Mouse (Mus musculus) lung, postnatal 0 days (tissue): ENCODE measurements around the gene Cpm. TPM values are rescaled to one million over a fixed set of nuclear protein-coding genes. Genes with fewer than 3 reads are reported as not detected.

Experiments used
- ATAC-seq: fragments of 200-750 bp; cut with Nextera tagmentation; 2 replicates; pipeline ENCODE4 v1.8.0; 2017; ENCODE audit warnings: moderate library complexity
- DNase-seq: peaks from one replicate; pipeline ENCODE4 v3.0.0-alpha.2; 2016; ENCODE audit warnings: low spot score
- H3K27ac ChIP-seq: fragments of 300-500 bp; sonication (generic); 2 replicates; pipeline ENCODE4 v1.5.1; 2014; ENCODE audit warnings: antibody characterized with exemption, mild to moderate bottlenecking, low read length, mixed read lengths
- H3K27me3 ChIP-seq: fragments of 300-500 bp; sonication (generic); replicated peaks from 2 replicates; pipeline ENCODE4 v1.6.1; 2014; ENCODE audit warnings: low read length, mixed read lengths; ENCODE audit not compliant: insufficient read depth
- H3K36me3 ChIP-seq: fragments of 300-500 bp; sonication (generic); 2 replicates; pipeline ENCODE4 v1.6.1; 2014; ENCODE audit warnings: low read length, mixed read lengths; ENCODE audit not compliant: insufficient read depth
- H3K4me1 ChIP-seq: fragments of 300-500 bp; sonication (generic); 2 replicates; pipeline ENCODE4 v1.6.1; 2014; ENCODE audit warnings: antibody characterized with exemption, low read depth, low read length, mixed read lengths; ENCODE audit not compliant: insufficient read depth
- H3K4me2 ChIP-seq: fragments of 300-500 bp; sonication (generic); replicated peaks from 2 replicates; pipeline ENCODE4 v1.6.1; 2014; ENCODE audit warnings: low read depth, mild to moderate bottlenecking, low read length, moderate library complexity, mixed read lengths
- H3K4me3 ChIP-seq: fragments of 300-500 bp; sonication (generic); 2 replicates; pipeline ENCODE4 v1.5.1; 2014; ENCODE audit warnings: low read depth, low read length
- H3K9ac ChIP-seq: fragments of 300-500 bp; sonication (generic); replicated peaks from 2 replicates; pipeline ENCODE4 v1.6.1; 2014; ENCODE audit warnings: low read depth, mild to moderate bottlenecking
- H3K9me3 ChIP-seq: fragments of 300-500 bp; sonication (generic); 2 replicates; pipeline ENCODE4 v1.6.1; 2016; ENCODE audit warnings: low read length, mixed read lengths
- CTCF ChIP-seq: IDR thresholded peaks from 2 replicates; pipeline ENCODE4 v1.5.1; 2016; ENCODE audit warnings: antibody characterized with exemption, mild to moderate bottlenecking
- EP300 ChIP-seq: IDR thresholded peaks from 2 replicates; pipeline ENCODE4 v1.6.1; 2016; ENCODE audit warnings: antibody characterized with exemption, mild to moderate bottlenecking, control low read depth
- WGBS: fragments of 180-500 bp; shearing (Covaris S2); extraction: QIAGEN DNeasy Blood & Tissue Kit; methylation state at CpG from one replicate; pipeline ENCODE4 v1.1.7; 2014; 5-methylcytosine and 5-hydroxymethylcytosine counted together
- polyA plus RNA-seq: library from polyadenylated mRNA; unstranded; fragments of >200 nt; fragmentation: Nextera tagmentation; extraction: Ambion mirVana; gene quantifications from 2 replicates; pipeline ENCODE4 v1.2.1, GENCODE M21; 2015

The Cpm gene
- polyA plus RNA-seq, 1 experiment from 2014 or later, result 250 TPM

GRCm38 (mm10) chr10:117673913-117674312 lies 44.6 kb downstream of the Cpm start:
- H3K9me3 ChIP-seq, result no peaks in the 10 kb centered on the region
- no peaks in the 10 kb centered on the region for H3K27me3 ChIP-seq
- H3K36me3 ChIP-seq, result no peaks in the 10 kb centered on the region
- ATAC-seq, result no peak
- peaks cover 5% of the 10 kb centered on the region; the same call in 1 of the 2 replicates for H3K4me1 ChIP-seq
- TF ChIP-seq CTCF (no peak), EP300 (no peak)
- H3K4me3 ChIP-seq, result no peak overlapping the region
- 100% methylated on average over 1 of the region's 1 CpGs for WGBS
- H3K9ac ChIP-seq, result no peak overlapping the region
- H3K4me2 ChIP-seq, result no peak overlapping the region
- no peak for DNase-seq
- H3K27ac ChIP-seq, result no peak overlapping the region

GRCm38 (mm10) chr10:117674359-117675019 lies 45.2 kb downstream of the Cpm start:
- H3K9ac ChIP-seq, result no peak overlapping the region
- no peak overlapping the region for H3K27ac ChIP-seq
- H3K9me3 ChIP-seq, result no peaks in the 10 kb centered on the region
- WGBS, result 83% methylated on average over 3 of the region's 3 CpGs
- no peak overlapping the region for H3K4me3 ChIP-seq
- ATAC-seq (no peak), DNase-seq (no peak)
- no peak overlapping the region for H3K4me2 ChIP-seq
- no peaks in the 10 kb centered on the region for H3K27me3 ChIP-seq
- no peak for TF ChIP-seq EP300
- no peak for TF ChIP-seq CTCF
- H3K4me1 ChIP-seq, result peaks cover 5% of the 10 kb centered on the region; the same call in 1 of the 2 replicates
- H3K36me3 ChIP-seq, result no peaks in the 10 kb centered on the region

- peaks cover 5% of the 10 kb centered on the region; the same call in 1 of the 2 replicates for H3K4me1 ChIP-seq
- H3K4me3 ChIP-seq, result no peak overlapping the region; the same call in 1 of the 2 replicates
- no peak overlapping the region for H3K27ac ChIP-seq
- TF ChIP-seq CTCF, result no peak
- no peak for TF ChIP-seq EP300
- no peaks in the 10 kb centered on the region for H3K9me3 ChIP-seq
- H3K4me2 ChIP-seq, result peak overlapping the region; percentile 30; the same call in 1 of the 2 replicates
- 34% methylated on average over 20 of the region's 20 CpGs for WGBS
- H3K27me3 ChIP-seq, result no peaks in the 10 kb centered on the region
- H3K36me3 ChIP-seq, result 0 out of 2 replicates have a peak, but pooled peaks cover 4% of the 10 kb centered on the region
- no peak overlapping the region for H3K9ac ChIP-seq
- ATAC-seq (peak; percentile 23; the same call in 1 of the 2 replicates), DNase-seq (peak; percentile 58)
Observed at GRCm38 (mm10) chr10:117675096-117676035, 46.1 kb downstream of the Cpm start.

- H3K4me3 ChIP-seq, result no peak overlapping the region; the same call in 1 of the 2 replicates
Observed at GRCm38 (mm10) chr10:117676036-117676643, 46.8 kb downstream of the Cpm start.

GRCm38 (mm10) chr10:117676644-117677313 lies 47.5 kb downstream of the Cpm start:
- ATAC-seq (peak; percentile 27; the same call in 1 of the 2 replicates), DNase-seq (peak; percentile 88)
- H3K9me3 ChIP-seq, result no peaks in the 10 kb centered on the region
- TF ChIP-seq CTCF (peak; percentile 68), EP300 (peak; percentile 38; the same call in 1 of the 2 replicates)
- 0 out of 2 replicates have a peak, but pooled peaks cover 4% of the 10 kb centered on the region for H3K36me3 ChIP-seq
- no peaks in the 10 kb centered on the region for H3K27me3 ChIP-seq
- H3K9ac ChIP-seq, result no peak overlapping the region
- H3K4me3 ChIP-seq, result no peak overlapping the region
- H3K27ac ChIP-seq, result no peak overlapping the region
- peak overlapping the region; percentile 39 for H3K4me2 ChIP-seq
- WGBS, result 37% methylated on average over 17 of the region's 17 CpGs
- H3K4me1 ChIP-seq, result peaks cover 5% of the 10 kb centered on the region; the same call in 1 of the 2 replicates

More at GRCm38 (mm10) chr10:117676036-117676643, 46.8 kb downstream of the Cpm start:
- Histone ChIP-seq H3K9ac (no peak overlapping the region), H3K27me3 (no peaks in the 10 kb centered on the region), H3K4me1 (peaks cover 5% of the 10 kb centered on the region; the same call in 1 of the 2 replicates), H3K27ac (no peak overlapping the region), H3K4me2 (peak overlapping the region; percentile 39), H3K36me3 (0 out of 2 replicates have a peak, but pooled peaks cover 4% of the 10 kb centered on the region), H3K9me3 (no peaks in the 10 kb centered on the region)
- 42% methylated on average over 19 of the region's 19 CpGs for WGBS
- TF ChIP-seq EP300 (no peak), CTCF (no peak)
- peak; percentile 38 for DNase-seq
- peak; percentile 13; the same call in 1 of the 2 replicates for ATAC-seq
